Mouse (Mus musculus) inflammation-experienced regulatory T-cells (primary cell): Measurements from ENCODE around the gene Ywhaq. TPM values are rescaled to one million over a fixed set of nuclear protein-coding genes. Genes with fewer than 3 reads are reported as not detected.

Experiments used
- polyA plus RNA-seq, 2 experiments: library from polyadenylated mRNA; unstranded; fragments of 100-300 nt; shearing (Covaris generic); gene quantifications; one replicate each; pipeline ENCODE4 v1.2.1; 2017

Ywhaq gene
- 100 to 1,000 TPM; 269 to 283 TPM for polyA plus RNA-seq

DNA sequence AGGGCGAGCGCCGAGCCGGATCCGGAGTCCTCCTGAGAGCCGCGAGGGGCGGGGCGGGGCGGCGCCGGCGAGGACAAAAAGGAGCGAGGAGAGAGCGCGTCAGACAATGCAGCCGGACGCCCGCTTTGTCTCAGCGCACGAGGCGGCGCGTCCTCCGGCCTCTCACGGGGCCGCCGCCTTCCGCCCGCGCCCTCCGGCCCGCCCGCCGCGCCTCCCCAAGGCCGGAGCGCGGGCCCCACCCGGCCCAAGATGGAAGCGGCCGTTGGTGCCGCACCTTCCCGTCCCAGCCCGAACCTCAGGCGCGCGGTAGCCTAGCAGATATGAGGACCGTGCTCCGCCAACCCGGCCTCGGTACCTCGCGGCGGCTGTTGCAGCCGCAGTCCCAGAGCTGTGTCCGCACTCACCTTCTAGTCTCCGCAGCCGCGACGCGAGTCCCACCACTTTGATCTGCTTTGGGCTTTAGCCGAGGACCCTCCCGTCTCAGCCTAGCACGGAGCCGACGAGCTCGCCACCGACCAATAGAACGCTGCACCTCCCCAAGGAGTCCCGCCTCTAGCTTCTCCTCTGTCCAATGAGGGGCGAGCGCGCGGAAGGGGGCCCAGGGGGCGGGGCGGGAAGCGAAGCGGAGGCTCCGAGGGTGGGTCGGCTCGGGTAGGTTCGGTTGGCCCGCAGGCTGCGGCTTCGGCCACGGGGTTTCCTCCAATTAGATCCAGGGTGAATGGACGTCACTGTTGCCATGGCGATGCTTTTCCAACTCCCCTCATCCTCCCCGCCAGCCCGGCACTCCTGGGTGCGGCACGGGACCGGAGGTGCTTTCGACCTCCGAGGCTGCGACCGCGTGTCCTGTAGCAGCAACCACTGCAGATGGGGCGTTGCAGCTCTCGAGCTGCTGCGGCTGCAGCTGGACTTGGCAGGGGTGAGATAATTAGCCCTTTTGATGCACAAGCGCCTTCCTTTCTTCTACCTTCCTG lies at the start of gene Ywhaq:
Ywhaq (minus strand) TSS at position 538 of the 971 bp plus-strand sequence.

DNA sequence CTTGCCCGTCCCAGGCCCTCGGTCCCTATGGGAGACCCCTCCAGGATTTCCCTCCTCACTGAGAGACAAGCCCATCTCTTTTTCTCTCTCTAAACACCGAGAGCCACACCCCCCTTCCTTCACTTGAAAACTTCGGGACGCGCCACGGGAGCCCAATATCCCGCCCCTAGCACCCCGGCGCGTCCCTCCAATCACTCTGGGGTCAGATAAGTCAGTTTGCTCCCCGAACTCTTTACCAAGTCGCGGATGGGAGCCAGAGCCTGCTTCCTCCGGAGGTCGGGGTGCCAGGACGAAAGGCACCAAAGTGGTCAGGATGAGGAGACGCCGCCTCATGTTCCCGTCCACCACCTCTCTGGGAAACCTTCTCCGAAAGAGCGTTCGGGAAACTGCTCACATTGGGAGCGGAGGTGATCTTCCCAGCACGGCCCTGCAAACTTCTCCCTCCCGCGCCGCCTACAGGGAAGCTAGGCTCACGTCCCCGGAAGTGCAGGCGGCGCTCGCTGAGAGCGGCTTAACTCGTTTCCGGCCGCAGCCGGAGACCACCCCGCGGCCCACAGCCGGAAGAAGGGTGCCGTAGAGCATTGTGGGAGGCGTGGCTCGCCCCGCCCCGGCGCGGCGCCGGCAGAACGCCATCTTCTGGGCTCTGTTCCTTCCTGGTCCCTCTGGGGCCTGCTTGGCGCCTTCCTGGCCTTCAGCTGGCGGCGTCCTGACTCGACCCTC lies 44.2 kb downstream of the Ywhaq start, which contains the start of gene Adam17:
Adam17 (minus strand) TSS at position 533 of the 720 bp plus-strand sequence.

Other genes with a start within 250 kb of the Ywhaq start
- 100 to 1,000 TPM; 130 to 147 TPM for gene Cpsf3, start 132.2 kb downstream of the Ywhaq start, polyA plus RNA-seq
- 10 to 100 TPM; 87.6 to 97.0 TPM for gene Itgb1bp1, start 131.4 kb downstream of the Ywhaq start, polyA plus RNA-seq
- 10 to 100 TPM; 33.9 to 45.0 TPM for gene Iah1, start 101.2 kb downstream of the Ywhaq start, polyA plus RNA-seq
- gene Adam17, start 44.0 kb downstream of the Ywhaq start, polyA plus RNA-seq = 10 to 100 TPM; 53.1 to 66.1 TPM